Mouse (Mus musculus) midbrain, embryonic 12.5 days (tissue): ENCODE data around the gene Arhgef26. TPM values are rescaled to one million over a fixed set of nuclear protein-coding genes. Genes with fewer than 3 reads are reported as not detected.

Experiments
- ATAC-seq: fragments of 200-750 bp; cut with Nextera tagmentation; 2 replicates; pipeline ENCODE4 v1.8.0; 2017; ENCODE audit warnings: low read depth, moderate TSS enrichment, moderate library complexity; ENCODE audit not compliant: low FRiP score
- H3K27ac ChIP-seq: fragments of 300-500 bp; sonication (generic); replicated peaks from 2 replicates; pipeline ENCODE4 v1.5.1; 2016; ENCODE audit warnings: mild to moderate bottlenecking
- H3K27me3 ChIP-seq: fragments of 300-500 bp; sonication (generic); 2 replicates; pipeline ENCODE4 v1.6.1; 2016; ENCODE audit warnings: mild to moderate bottlenecking
- H3K36me3 ChIP-seq: fragments of 300-500 bp; sonication (generic); 2 replicates; pipeline ENCODE4 v1.6.1; 2016
- H3K4me1 ChIP-seq: fragments of 300-500 bp; sonication (generic); 2 replicates; pipeline ENCODE4 v1.6.1; 2016
- H3K4me2 ChIP-seq: fragments of 300-500 bp; sonication (generic); replicated peaks from 2 replicates; pipeline ENCODE4 v1.6.1; 2016; ENCODE audit warnings: mild to moderate bottlenecking, moderate library complexity
- H3K4me3 ChIP-seq: fragments of 300-500 bp; sonication (generic); 2 replicates; pipeline ENCODE4 v1.5.1; 2016; ENCODE audit warnings: mild to moderate bottlenecking
- H3K9ac ChIP-seq: fragments of 300-500 bp; sonication (generic); replicated peaks from 2 replicates; pipeline ENCODE4 v1.6.1; 2016; ENCODE audit warnings: mild to moderate bottlenecking, moderate library complexity
- H3K9me3 ChIP-seq: fragments of 300-500 bp; sonication (generic); 2 replicates; pipeline ENCODE4 v1.6.1; 2016; ENCODE audit warnings: mild to moderate bottlenecking
- WGBS: fragments of 180-500 bp; shearing (Covaris S2); methylation state at CpG from one replicate; pipeline ENCODE4 v1.1.7; 2016; 5-methylcytosine and 5-hydroxymethylcytosine counted together
- polyA plus RNA-seq: library from polyadenylated mRNA; unstranded; fragments of >200 nt; fragmentation: Nextera tagmentation; extraction: Ambion mirVana; gene quantifications from 2 replicates; pipeline ENCODE4 v1.2.1, GENCODE M21; 2016

Gene Arhgef26
- polyA plus RNA-seq, 1 experiment from 2014 or later: 7.9 TPM

GRCm38 (mm10) chr3:62392636-62393035, 54.5 kb downstream of the Arhgef26 start:
- Histone ChIP-seq H3K36me3 (no peaks in the 10 kb centered on the region), H3K27ac (no peak overlapping the region), H3K4me3 (no peak overlapping the region), H3K27me3 (no peaks in the 10 kb centered on the region), H3K9ac (no peak overlapping the region), H3K4me2 (no peak overlapping the region), H3K9me3 (no peaks in the 10 kb centered on the region), H3K4me1 (peaks cover 4% of the 10 kb centered on the region; the same call in 1 of the 2 replicates)
- ATAC-seq: no peak

- H3K9ac ChIP-seq: no peak overlapping the region
- H3K9me3 ChIP-seq: no peaks in the 10 kb centered on the region
- WGBS: 34% methylated on average over 7 of the region's 7 CpGs
- ATAC-seq: peak; percentile 78; the same call in 1 of the 2 replicates
- H3K36me3 ChIP-seq: no peaks in the 10 kb centered on the region
- no peak overlapping the region for H3K4me2 ChIP-seq
- no peaks in the 10 kb centered on the region for H3K27me3 ChIP-seq
- H3K27ac ChIP-seq: no peak overlapping the region
- no peak overlapping the region for H3K4me3 ChIP-seq
- H3K4me1 ChIP-seq: peaks cover 4% of the 10 kb centered on the region; the same call in 1 of the 2 replicates
Observed at GRCm38 (mm10) chr3:62394284-62394683, 56.1 kb downstream of the Arhgef26 start.

GRCm38 (mm10) chr3:62395368-62395767, 57.2 kb downstream of the Arhgef26 start:
- Histone ChIP-seq H3K4me3 (no peak overlapping the region), H3K27me3 (no peaks in the 10 kb centered on the region), H3K9me3 (no peaks in the 10 kb centered on the region), H3K4me1 (peaks cover 4% of the 10 kb centered on the region; the same call in 1 of the 2 replicates), H3K9ac (no peak overlapping the region), H3K27ac (no peak overlapping the region), H3K36me3 (no peaks in the 10 kb centered on the region), H3K4me2 (no peak overlapping the region)
- 83% methylated on average over 5 of the region's 5 CpGs for WGBS
- ATAC-seq: no peak

GRCm38 (mm10) chr3:62396109-62396508, 58.0 kb downstream of the Arhgef26 start:
- Histone ChIP-seq H3K36me3 (no peaks in the 10 kb centered on the region), H3K4me3 (no peak overlapping the region), H3K9me3 (no peaks in the 10 kb centered on the region), H3K27me3 (no peaks in the 10 kb centered on the region), H3K4me1 (peaks cover 4% of the 10 kb centered on the region; the same call in 1 of the 2 replicates), H3K4me2 (no peak overlapping the region), H3K9ac (no peak overlapping the region), H3K27ac (no peak overlapping the region)
- ATAC-seq: no peak
- WGBS: 91% methylated on average over 5 of the region's 5 CpGs

- no peaks in the 10 kb centered on the region for H3K27me3 ChIP-seq
- no peaks in the 10 kb centered on the region for H3K9me3 ChIP-seq
- no peak overlapping the region for H3K9ac ChIP-seq
- no peaks in the 10 kb centered on the region for H3K36me3 ChIP-seq
- no peak for ATAC-seq
- H3K4me3 ChIP-seq: no peak overlapping the region
- H3K27ac ChIP-seq: no peak overlapping the region
- peaks cover 4% of the 10 kb centered on the region; the same call in 1 of the 2 replicates for H3K4me1 ChIP-seq
- no peak overlapping the region for H3K4me2 ChIP-seq
Observed at GRCm38 (mm10) chr3:62398094-62398493, 60.0 kb downstream of the Arhgef26 start.

GRCm38 (mm10) chr3:62399826-62400746, 61.9 kb downstream of the Arhgef26 start:
- WGBS: 85% methylated on average over 12 of the region's 12 CpGs
- Histone ChIP-seq H3K4me2 (no peak overlapping the region), H3K27ac (no peak overlapping the region), H3K9ac (no peak overlapping the region), H3K27me3 (no peaks in the 10 kb centered on the region), H3K9me3 (no peaks in the 10 kb centered on the region), H3K36me3 (no peaks in the 10 kb centered on the region), H3K4me1 (no peaks in the 10 kb centered on the region; the same call in 1 of the 2 replicates), H3K4me3 (no peak overlapping the region)
- ATAC-seq: no peak

- no peak for ATAC-seq
- Histone ChIP-seq H3K36me3 (no peaks in the 10 kb centered on the region), H3K4me2 (no peak overlapping the region), H3K27ac (no peak overlapping the region), H3K27me3 (no peaks in the 10 kb centered on the region), H3K9ac (no peak overlapping the region), H3K9me3 (no peaks in the 10 kb centered on the region), H3K4me3 (no peak overlapping the region), H3K4me1 (no peaks in the 10 kb centered on the region; the same call in 1 of the 2 replicates)
- 93% methylated on average over 2 of the region's 2 CpGs for WGBS
Observed at GRCm38 (mm10) chr3:62402466-62402865, 64.3 kb downstream of the Arhgef26 start.

GRCm38 (mm10) chr3:62404477-62405246, 66.5 kb downstream of the Arhgef26 start:
- Histone ChIP-seq H3K4me2 (no peak overlapping the region), H3K27me3 (no peaks in the 10 kb centered on the region), H3K4me1 (no peaks in the 10 kb centered on the region; the same call in 1 of the 2 replicates), H3K27ac (no peak overlapping the region), H3K4me3 (no peak overlapping the region), H3K9ac (no peak overlapping the region), H3K9me3 (no peaks in the 10 kb centered on the region), H3K36me3 (no peaks in the 10 kb centered on the region)
- ATAC-seq: no peak
- WGBS: 69% methylated on average over 7 of the region's 7 CpGs

- no peak for ATAC-seq
- H3K27ac ChIP-seq: no peak overlapping the region
- 37% methylated on average over 8 of the region's 8 CpGs for WGBS
Observed at GRCm38 (mm10) chr3:62409555-62410182, 71.5 kb downstream of the Arhgef26 start.

GRCm38 (mm10) chr3:62410491-62410890, 72.3 kb downstream of the Arhgef26 start:
- no peaks in the 10 kb centered on the region for H3K27me3 ChIP-seq
- 50% methylated on average over 4 of the region's 4 CpGs for WGBS
- H3K4me2 ChIP-seq: no peak overlapping the region
- no peak overlapping the region for H3K4me3 ChIP-seq
- ATAC-seq: peak; percentile 52; the same call in 1 of the 2 replicates
- H3K9me3 ChIP-seq: no peaks in the 10 kb centered on the region
- no peak overlapping the region for H3K9ac ChIP-seq
- H3K27ac ChIP-seq: no peak overlapping the region
- no peaks in the 10 kb centered on the region for H3K36me3 ChIP-seq
- H3K4me1 ChIP-seq: peaks cover 6% of the 10 kb centered on the region; the same call in 1 of the 2 replicates

More at GRCm38 (mm10) chr3:62409555-62410182, 71.5 kb downstream of the Arhgef26 start:
- Histone ChIP-seq H3K27me3 (no peaks in the 10 kb centered on the region), H3K9ac (no peak overlapping the region), H3K36me3 (no peaks in the 10 kb centered on the region), H3K4me1 (peaks cover 6% of the 10 kb centered on the region), H3K9me3 (no peaks in the 10 kb centered on the region), H3K4me3 (no peak overlapping the region), H3K4me2 (no peak overlapping the region)

GRCm38 (mm10) chr3:62412704-62413103, 74.6 kb downstream of the Arhgef26 start:
- 91% methylated on average over 7 of the region's 7 CpGs for WGBS
- Histone ChIP-seq H3K4me2 (no peak overlapping the region), H3K9ac (no peak overlapping the region), H3K27me3 (no peaks in the 10 kb centered on the region), H3K4me1 (peaks cover 6% of the 10 kb centered on the region; the same call in 1 of the 2 replicates), H3K27ac (no peak overlapping the region), H3K4me3 (no peak overlapping the region), H3K36me3 (no peaks in the 10 kb centered on the region), H3K9me3 (no peaks in the 10 kb centered on the region)
- no peak for ATAC-seq
